Mouse (Mus musculus) ES-Bruce4 (cell line): ENCODE results near the gene Pdcd1lg2. TPM values are rescaled to one million over a fixed set of nuclear protein-coding genes. Genes with fewer than 3 reads are reported as not detected.

Source experiments
- H3K27ac ChIP-seq: 2 replicates; pipeline ENCODE4 v1.5.1; 2012; ENCODE audit warnings: low read length, inconsistent platforms; ENCODE audit not compliant: insufficient read depth
- H3K27me3 ChIP-seq: 2 replicates; pipeline ENCODE4 v1.6.1; 2012; ENCODE audit warnings: mild to moderate bottlenecking, low read length, inconsistent platforms; ENCODE audit not compliant: control insufficient read depth, poor library complexity, insufficient read depth, severe bottlenecking
- H3K36me3 ChIP-seq: 2 replicates; pipeline ENCODE4 v1.6.1; 2012; ENCODE audit warnings: inconsistent platforms, mild to moderate bottlenecking, low read length, moderate library complexity; ENCODE audit not compliant: control insufficient read depth, poor library complexity, insufficient read depth, severe bottlenecking
- H3K4me1 ChIP-seq: one replicate; pipeline ENCODE4 v1.8.1; 2011; ENCODE audit warnings: low read length; ENCODE audit not compliant: control insufficient read depth, insufficient read depth
- H3K4me3 ChIP-seq: 2 replicates; pipeline ENCODE4 v1.5.1; 2011; ENCODE audit warnings: low read depth, mild to moderate bottlenecking, low read length
- H3K9ac ChIP-seq: 2 replicates; pipeline ENCODE4 v1.6.1; 2012; ENCODE audit warnings: low read depth, mild to moderate bottlenecking, inconsistent platforms; ENCODE audit not compliant: poor library complexity, severe bottlenecking
- H3K9me3 ChIP-seq: replicated peaks from 2 replicates; pipeline ENCODE4 v1.6.1; 2012; ENCODE audit warnings: mild to moderate bottlenecking, low read length, inconsistent platforms; ENCODE audit not compliant: control insufficient read depth, poor library complexity, insufficient read depth, severe bottlenecking
- CTCF ChIP-seq: IDR thresholded peaks from one replicate; pipeline ENCODE4 v1.8.1; 2011; ENCODE audit warnings: low read depth, low read length
- EP300 ChIP-seq: IDR thresholded peaks from 2 replicates; pipeline ENCODE4 v1.6.1; 2011; ENCODE audit warnings: low read depth, low read length; ENCODE audit not compliant: insufficient read depth
- POLR2A ChIP-seq: IDR thresholded peaks from one replicate; pipeline ENCODE4 v1.8.1; 2011; ENCODE audit warnings: low read length; ENCODE audit not compliant: insufficient read depth
- polyA plus RNA-seq: library from polyadenylated mRNA; stranded (reverse); fragments of >200 nt; gene quantifications from 2 replicates; pipeline ENCODE4 v1.2.4, GENCODE M21; 2011; ENCODE audit warnings: low read depth; ENCODE audit not compliant: missing spikeins, insufficient read depth, insufficient read length

The Pdcd1lg2 gene
- polyA plus RNA-seq, 1 experiment: not detected

DNA sequence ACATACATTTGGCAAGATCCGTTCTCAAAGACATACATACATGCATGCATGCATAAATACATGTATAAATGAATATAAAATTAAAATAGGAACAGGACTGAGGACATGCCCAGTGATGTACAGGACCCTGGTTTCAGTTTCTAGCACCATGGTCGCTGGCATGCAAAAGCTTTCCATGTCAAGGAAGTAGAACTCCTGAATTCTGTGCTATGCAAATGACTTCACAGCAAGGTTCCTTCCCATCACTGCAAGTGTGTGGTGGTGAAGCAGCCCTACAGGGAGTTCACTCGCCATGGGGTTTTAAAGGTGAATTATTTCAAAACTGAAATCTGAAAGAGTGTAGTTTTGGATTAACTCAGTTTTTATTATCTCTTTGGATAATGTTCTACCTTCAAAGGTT lies 34.3 kb upstream of the Pdcd1lg2 start:
- no peaks in the 10 kb centered on the region; the same call in 1 of the 2 replicates for H3K27me3 ChIP-seq
- H3K27ac ChIP-seq: no peak overlapping the region
- H3K4me1 ChIP-seq: no peaks in the 10 kb centered on the region
- no peak for TF ChIP-seq POLR2A
- no peak for TF ChIP-seq CTCF
- no peak for TF ChIP-seq EP300
- no peaks in the 10 kb centered on the region for H3K9me3 ChIP-seq
- H3K9ac ChIP-seq: no peak overlapping the region
- no peak overlapping the region for H3K4me3 ChIP-seq
- H3K36me3 ChIP-seq: no peaks in the 10 kb centered on the region

- Histone ChIP-seq H3K4me1 (no peaks in the 10 kb centered on the region), H3K27ac (no peak overlapping the region), H3K27me3 (no peaks in the 10 kb centered on the region; the same call in 1 of the 2 replicates), H3K36me3 (no peaks in the 10 kb centered on the region), H3K9ac (no peak overlapping the region), H3K9me3 (no peaks in the 10 kb centered on the region), H3K4me3 (no peak overlapping the region)
- TF ChIP-seq EP300 (no peak), POLR2A (no peak), CTCF (no peak)
These were observed 30.7 kb upstream of the Pdcd1lg2 start for GRCm38 (mm10) chr19:29379839-29380603.

- no peak overlapping the region for H3K9ac ChIP-seq
- no peak for TF ChIP-seq CTCF
- H3K4me1 ChIP-seq: no peaks in the 10 kb centered on the region
- H3K36me3 ChIP-seq: no peaks in the 10 kb centered on the region
- H3K9me3 ChIP-seq: no peaks in the 10 kb centered on the region
- no peak overlapping the region for H3K4me3 ChIP-seq
- H3K27me3 ChIP-seq: no peaks in the 10 kb centered on the region
- no peak overlapping the region for H3K27ac ChIP-seq
These were observed 27.4 kb upstream of the Pdcd1lg2 start for GRCm38 (mm10) chr19:29383368-29383767.

DNA sequence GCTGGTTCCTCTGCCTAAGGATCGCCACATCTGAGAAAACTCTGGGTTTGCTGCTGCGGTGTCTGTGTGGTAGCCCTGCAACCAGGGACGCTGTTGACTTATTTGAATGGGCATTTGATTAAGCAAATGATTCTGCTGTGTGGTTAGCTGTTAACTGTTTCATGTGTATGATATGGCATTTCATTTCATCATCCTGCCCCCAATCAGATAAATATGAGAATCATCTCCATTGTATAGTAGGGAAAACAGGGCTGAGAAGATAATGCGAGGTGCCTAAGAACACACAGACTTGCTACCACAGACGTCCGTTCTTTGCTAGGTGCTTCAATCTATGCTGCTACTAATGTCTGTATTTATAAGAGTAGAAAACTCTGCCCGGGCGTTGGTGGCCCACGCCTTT lies 26.3 kb upstream of the Pdcd1lg2 start:
- H3K9me3 ChIP-seq: no peaks in the 10 kb centered on the region
- H3K9ac ChIP-seq: no peak overlapping the region
- H3K27ac ChIP-seq: no peak overlapping the region
- H3K4me3 ChIP-seq: no peak overlapping the region
- no peaks in the 10 kb centered on the region for H3K27me3 ChIP-seq
- H3K36me3 ChIP-seq: no peaks in the 10 kb centered on the region
- H3K4me1 ChIP-seq: no peaks in the 10 kb centered on the region
- TF ChIP-seq CTCF (no peak), POLR2A (no peak)

DNA sequence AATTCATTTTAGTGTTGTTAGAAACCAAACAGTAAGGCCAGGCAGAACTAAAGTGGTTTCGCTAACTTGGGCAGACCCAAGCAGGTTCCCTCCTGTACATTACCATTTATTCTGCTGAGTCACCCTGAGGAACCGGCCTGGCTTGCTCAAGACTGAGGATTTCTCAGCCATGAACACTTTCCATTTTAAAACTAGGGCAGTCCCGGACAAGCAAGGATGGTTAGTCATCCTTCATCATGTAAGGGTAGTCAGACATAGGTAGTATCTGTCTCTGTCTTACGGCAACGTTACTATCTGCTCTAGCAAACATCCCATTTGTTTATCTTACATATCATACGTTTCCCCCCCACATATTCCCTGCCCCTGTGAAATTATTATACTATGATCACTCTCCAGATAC lies 25.7 kb upstream of the Pdcd1lg2 start:
- TF ChIP-seq EP300 (no peak), POLR2A (no peak), CTCF (no peak)
- Histone ChIP-seq H3K9ac (no peak overlapping the region), H3K27me3 (no peaks in the 10 kb centered on the region), H3K36me3 (no peaks in the 10 kb centered on the region), H3K27ac (no peak overlapping the region), H3K4me1 (no peaks in the 10 kb centered on the region), H3K9me3 (no peaks in the 10 kb centered on the region), H3K4me3 (no peak overlapping the region)

DNA sequence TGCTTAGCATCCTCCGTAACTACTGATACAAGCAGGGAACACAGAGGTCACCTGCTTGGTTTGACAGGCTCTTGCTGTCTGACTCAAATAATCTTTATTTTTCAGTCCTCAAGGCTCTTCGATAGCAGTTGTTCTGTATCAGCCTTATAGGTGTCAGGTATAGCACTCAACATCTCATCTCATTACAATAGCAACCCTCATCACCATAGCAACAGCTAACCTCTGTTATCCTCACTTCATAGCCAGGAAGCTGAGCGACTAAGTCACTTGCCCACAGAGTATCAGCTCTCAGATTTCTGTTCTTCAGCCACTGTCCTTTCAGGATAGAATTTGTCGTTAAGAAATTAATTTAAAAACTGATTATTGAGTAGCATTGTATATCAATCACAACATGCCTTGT lies 24.9 kb upstream of the Pdcd1lg2 start:
- H3K4me3 ChIP-seq: no peak overlapping the region
- H3K9me3 ChIP-seq: no peaks in the 10 kb centered on the region
- H3K36me3 ChIP-seq: no peaks in the 10 kb centered on the region
- no peak overlapping the region for H3K9ac ChIP-seq
- H3K27me3 ChIP-seq: no peaks in the 10 kb centered on the region
- TF ChIP-seq CTCF (no peak), EP300 (no peak), POLR2A (no peak)
- no peak overlapping the region for H3K27ac ChIP-seq
- H3K4me1 ChIP-seq: no peaks in the 10 kb centered on the region
